20 mouse cellular contexts compared by ENCODE assay signal in the genomic region with DNA sequence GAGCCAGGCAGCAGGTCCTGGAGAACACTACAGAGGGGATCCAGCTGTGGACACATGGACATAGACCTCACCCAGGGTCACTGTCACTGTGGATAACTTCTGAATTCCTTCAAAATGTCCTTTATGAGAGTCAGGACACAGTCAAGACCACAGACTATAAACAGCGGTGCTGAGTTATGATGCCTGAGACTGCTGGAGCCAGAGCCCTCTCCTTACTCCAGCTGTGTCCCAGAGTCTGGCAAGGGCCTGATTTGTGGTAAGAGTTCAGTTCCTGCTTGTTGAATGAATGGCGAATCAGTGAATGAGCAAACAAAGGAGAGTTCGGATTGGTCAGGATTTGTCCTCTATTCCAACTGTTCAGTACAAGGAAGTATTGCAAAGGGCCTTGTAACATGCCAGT. TPM values are rescaled to one million over a fixed set of nuclear protein-coding genes. Genes with fewer than 3 reads are reported as not detected.
A peak's percentile ranks its signal among the peaks of the same experiment; 100 is the strongest.
DNase-seq lines count a peak whose midpoint lies in the region; ATAC-seq and TF ChIP-seq lines count a peak whose summit lies in the region.
"Had no signal": no experiment of that assay in that cellular context is flagged by ENCODE, and none has a peak within 500 bp of the region (broad histone marks: within the 10 kb centered on the region; RNA-seq: fewer than 3 reads in every experiment).

No protein-coding gene starts in this region.

- no peak overlapping the region for H3K4me2 ChIP-seq in intestine, postnatal 0 days (replicated peaks; ENCODE audit: low read depth)
- H3K4me2 ChIP-seq: heart, embryonic 11.5 days; hindbrain, embryonic 15.5 days; limb, embryonic 15.5 days; lung, embryonic 14.5 days; neural tube, embryonic 13.5 days had no signal

- peak; percentile 17 for DNase-seq in lung, postnatal 10 days
- no peak for DNase-seq in lung, adult 18-20 months
- peak; percentile 36 to 74 for DNase-seq in kidney, postnatal 25 days
- no peak for DNase-seq in embryo, embryonic 10 days (ENCODE audit: low spot score)
- DNase-seq in limb, embryonic 10.5 days (ENCODE audit: low spot score), result no peak
- no peak for DNase-seq in spleen, postnatal 36 days (ENCODE audit: low spot score in 2 of 2)
- DNase-seq: adrenal gland, postnatal 14 days; cerebellum, adult 8-10 months; embryo, embryonic 11 days; forebrain, postnatal 0 days; gastrocnemius, postnatal 14 days; lung, embryonic 14.5 days; right cerebral cortex, postnatal 4 days had no signal

- no peak for TF ChIP-seq CTCF in intestine, postnatal 0 days (IDR thresholded peaks at IDR 0.05; ENCODE audit: low read depth)

- no peak overlapping the region for H3K4me3 ChIP-seq in intestine, postnatal 0 days (ENCODE audit: low read depth, low read length)
- no peak overlapping the region for H3K4me3 ChIP-seq in limb, embryonic 10.5 days
- H3K4me3 ChIP-seq: erythroblast, embryonic 14.5 days; hindbrain, embryonic 15.5 days; limb, embryonic 15.5 days; neural tube, embryonic 13.5 days had no signal

- no peaks in the 10 kb centered on the region for H3K36me3 ChIP-seq in intestine, postnatal 0 days (ENCODE audit: control insufficient read depth, insufficient read depth)
- H3K36me3 ChIP-seq in limb, embryonic 10.5 days, result no peaks in the 10 kb centered on the region
- H3K36me3 ChIP-seq: G1E; hindbrain, embryonic 15.5 days; limb, embryonic 15.5 days; neural tube, embryonic 13.5 days had no signal

- no peaks in the 10 kb centered on the region for H3K9me3 ChIP-seq in intestine, postnatal 0 days (ENCODE audit: control insufficient read depth)
- H3K9me3 ChIP-seq in limb, embryonic 10.5 days (replicated peaks), result no peaks in the 10 kb centered on the region
- H3K9me3 ChIP-seq: G1E; hindbrain, embryonic 15.5 days; limb, embryonic 15.5 days; neural tube, embryonic 13.5 days had no signal

- no peaks in the 10 kb centered on the region for H3K27me3 ChIP-seq in intestine, postnatal 0 days (replicated peaks; ENCODE audit: control insufficient read depth, insufficient read depth, low read length)
- H3K27me3 ChIP-seq in limb, embryonic 10.5 days (ENCODE audit: low read depth, poor library complexity, severe bottlenecking), result no peaks in the 10 kb centered on the region
- H3K27me3 ChIP-seq: hindbrain, embryonic 15.5 days; limb, embryonic 15.5 days; neural tube, embryonic 13.5 days had no signal

- no peak for ATAC-seq in intestine, postnatal 0 days
- ATAC-seq: forebrain, postnatal 0 days had no signal

- H3K4me1 ChIP-seq in intestine, postnatal 0 days (replicated peaks; ENCODE audit: control insufficient read depth, insufficient read depth, low read length), result peaks cover 8% of the 10 kb centered on the region; the same call in 1 of the 2 replicates
- H3K4me1 ChIP-seq in limb, embryonic 10.5 days, result peaks cover 13% of the 10 kb centered on the region
- H3K4me1 ChIP-seq: hindbrain, embryonic 15.5 days; neural tube, embryonic 13.5 days had no signal

- H3K27ac ChIP-seq in intestine, postnatal 0 days (ENCODE audit: low read depth, low read length), result peak overlapping the region; percentile 50; the same call in 1 of the 2 replicates
- H3K27ac ChIP-seq in limb, embryonic 10.5 days, result no peak overlapping the region
- H3K27ac ChIP-seq: hindbrain, embryonic 15.5 days; limb, embryonic 15.5 days; neural tube, embryonic 13.5 days had no signal

- no peak overlapping the region for H3K9ac ChIP-seq in intestine, postnatal 0 days (ENCODE audit: low read depth, low read length)
- H3K9ac ChIP-seq: forebrain, postnatal 0 days; hindbrain, embryonic 15.5 days; limb, embryonic 15.5 days; lung, embryonic 14.5 days; neural tube, embryonic 13.5 days had no signal

- WGBS in intestine, postnatal 0 days, result 49% methylated on average over 3 of the region's 3 CpGs
- WGBS in limb, embryonic 10.5 days, result 87% methylated on average over 3 of the region's 3 CpGs

RNA-seq across cellular contexts. Expression of a gene that starts 34.7 kb away (rescaled TPM):
- polyA plus RNA-seq in intestine, postnatal 0 days (2015; fragmentation: Nextera tagmentation; extraction: Ambion mirVana), result 25.7 and 27.7 TPM in 2 replicates
- 30.6 and 39.2 TPM in 2 replicates for polyA plus RNA-seq in limb, embryonic 10.5 days (2016; fragmentation: Nextera tagmentation; extraction: Ambion mirVana)

RNA-seq across cellular contexts. Expression of a gene that starts 52.1 kb away (rescaled TPM):
- 165 and 173 TPM in 2 replicates for polyA plus RNA-seq in intestine, postnatal 0 days (2015; fragmentation: Nextera tagmentation; extraction: Ambion mirVana)
- 287 and 339 TPM in 2 replicates for polyA plus RNA-seq in limb, embryonic 10.5 days (2016; fragmentation: Nextera tagmentation; extraction: Ambion mirVana)

Comparison
In these comparisons a context has a peak if more than half of its experiments do, and no peak if none do; other contexts are left out.
1. DNase-seq: peak in lung, postnatal 10 days (single experiment) and kidney, postnatal 25 days (2 of 2); none in lung, adult 18-20 months (0 of 2), embryo, embryonic 10 days (single experiment), limb, embryonic 10.5 days (single experiment) and spleen, postnatal 36 days (0 of 2).